Mouse (Mus musculus) embryonic stem cell, embryonic (primary cell): ENCODE results near the gene Ksr2.

Experiments
- CTCF ChIA-PET, 4 experiments: fragments of 300-600 bp in 2 of 4; fragments of 350-600 bp in 2 of 4; sonication (Branson Sonifier 250); formaldehyde crosslinking; loops; one replicate each; lab custom pipeline; 2022; ENCODE audit warnings: inconsistent platforms in 2 of 4; lab: Charles Lee
- POLR2A ChIA-PET, 4 experiments: fragments of 300-600 bp in 2 of 4; fragments of 350-600 bp in 2 of 4; sonication (Branson Sonifier 250); formaldehyde crosslinking; loops; one replicate each; lab custom pipeline; 2022; ENCODE audit warnings: antibody characterized with exemption in 4 of 4, inconsistent platforms in 1 of 4; lab: Charles Lee

The Ksr2 gene

DNA sequence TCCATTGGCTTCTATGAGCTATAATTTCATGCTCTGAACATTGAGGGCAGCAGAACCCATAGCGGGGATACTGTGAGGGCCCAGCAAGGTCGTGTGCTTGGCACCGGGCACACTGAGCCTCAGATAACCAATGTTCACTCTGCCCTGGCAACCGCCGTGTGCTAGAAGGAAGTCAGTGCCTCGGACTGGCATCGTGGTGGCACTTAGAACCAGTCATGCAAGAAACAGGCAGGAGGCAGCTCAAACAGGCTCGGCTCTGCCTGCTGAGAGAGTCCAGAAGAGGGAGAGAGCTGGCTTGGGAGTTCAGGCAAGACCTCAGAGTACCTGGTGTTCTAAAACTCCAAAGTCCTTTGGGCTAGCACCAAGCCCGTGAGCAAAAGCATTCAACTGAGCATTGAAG is 350.7 kb downstream of the Ksr2 start:
- POLR2A ChIA-PET = no interaction called here
- CTCF ChIA-PET = interaction anchor here in 1 of 4 experiments (0.6 kb wide), 1 partner anchor 22 kb away, joined by 3 read pairs; no protein-coding TSS in a partner anchor

DNA sequence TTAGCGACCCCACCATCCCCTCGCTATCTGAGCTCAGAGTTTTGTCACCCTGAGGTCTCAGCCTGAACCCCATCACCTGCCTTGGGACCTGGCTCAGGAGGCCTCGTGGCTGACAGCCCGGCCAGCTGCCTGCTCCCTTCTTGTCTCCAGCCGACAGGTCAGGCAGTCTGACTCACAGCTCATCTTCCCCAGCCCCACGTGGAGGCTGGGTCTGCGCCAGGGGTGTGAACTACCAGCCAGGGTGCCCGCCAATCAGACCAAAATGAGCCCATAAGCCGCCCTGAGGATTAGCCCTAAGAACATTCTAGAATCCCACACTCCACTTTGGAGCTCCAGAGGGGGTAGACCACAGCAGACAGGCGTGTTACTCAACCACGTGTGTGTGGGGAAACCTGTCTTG is 365.4 kb downstream of the Ksr2 start:
- POLR2A ChIA-PET = interaction anchor here in 1 of 4 experiments (0.5 kb wide), 1 partner anchor 1294 kb away, joined by 3 read pairs; no protein-coding TSS in a partner anchor

GRCm38 (mm10) chr5:117780681-117781080 is 366.9 kb downstream of the Ksr2 start, which contains the start of gene Nos1:
Gene Nos1 (plus strand): TSS chr5:117781032.
- POLR2A ChIA-PET = interaction anchor here in 1 of 4 experiments (0.9 to 1.0 kb wide), 2 partner anchors 14 to 193 kb away, joined by 3 read pairs; no protein-coding TSS in a partner anchor
- CTCF ChIA-PET = interaction anchor here in 1 of 4 experiments (0.8 kb wide), 1 partner anchor 19 kb away, joined by 3 read pairs; no protein-coding TSS in a partner anchor

More for the DNA sequence above, 365.4 kb downstream of the Ksr2 start:
- CTCF ChIA-PET = interaction anchor here in 1 of 4 experiments (0.6 to 0.9 kb wide), 2 partner anchors 18 to 1958 kb away, joined by 3 to 4 read pairs; no protein-coding TSS in a partner anchor

- POLR2A ChIA-PET = interaction anchor here in 1 of 4 experiments (1.0 kb wide), 1 partner anchor 14 kb away, joined by 3 read pairs; no protein-coding TSS in a partner anchor
- CTCF ChIA-PET = interaction anchor here in 1 of 4 experiments (0.5 to 0.8 kb wide), 2 partner anchors 20 to 175 kb away, joined by 3 read pairs; no protein-coding TSS in a partner anchor
Measured at GRCm38 (mm10) chr5:117781178-117781577, 367.4 kb downstream of the Ksr2 start.

DNA sequence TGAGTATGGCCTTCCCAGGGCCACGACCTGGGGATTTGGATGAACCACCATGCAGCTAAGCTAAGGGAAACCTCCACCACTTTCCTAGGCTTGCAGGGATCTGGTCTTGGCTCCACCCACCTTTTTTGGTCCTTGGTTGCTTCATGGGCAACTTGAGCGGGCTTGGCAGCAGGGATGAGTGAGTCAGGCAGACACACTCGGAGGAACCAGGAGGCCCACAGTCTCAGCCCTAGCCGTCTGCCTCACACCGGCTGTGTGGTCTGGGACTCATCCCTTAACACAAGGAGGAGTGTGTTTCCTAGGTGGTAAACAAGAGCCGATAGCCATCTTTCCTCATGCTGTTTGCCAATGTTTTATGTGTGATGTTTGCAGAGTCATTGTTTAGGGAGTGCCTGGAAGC is 376.3 kb downstream of the Ksr2 start:
- ChIA-PET CTCF (no interaction called here), POLR2A (interaction anchor here in 1 of 4 experiments (1.2 kb wide), 1 partner anchor 34 kb away, joined by 5 read pairs; no protein-coding TSS in a partner anchor)

DNA sequence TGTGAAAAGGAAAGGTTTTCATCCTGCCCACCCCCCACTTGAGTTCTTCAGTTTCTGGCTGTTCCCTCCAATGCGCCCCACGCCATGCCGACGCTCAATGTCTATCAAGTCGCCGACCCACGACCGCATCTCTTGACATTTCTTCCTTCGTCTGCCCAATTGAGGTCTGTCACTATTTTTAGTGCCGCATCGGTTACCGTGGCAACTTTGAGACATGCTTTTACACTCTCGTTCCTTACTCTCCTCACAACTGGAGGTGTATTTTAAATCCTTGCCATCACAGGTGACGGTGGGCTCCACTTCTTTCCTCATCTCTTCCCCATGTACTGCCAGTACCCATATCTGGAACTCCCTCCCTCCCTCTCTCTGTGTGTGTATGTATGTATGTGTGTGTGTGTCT is 378.1 kb downstream of the Ksr2 start:
- POLR2A ChIA-PET = no interaction called here
- CTCF ChIA-PET = no interaction called here

DNA sequence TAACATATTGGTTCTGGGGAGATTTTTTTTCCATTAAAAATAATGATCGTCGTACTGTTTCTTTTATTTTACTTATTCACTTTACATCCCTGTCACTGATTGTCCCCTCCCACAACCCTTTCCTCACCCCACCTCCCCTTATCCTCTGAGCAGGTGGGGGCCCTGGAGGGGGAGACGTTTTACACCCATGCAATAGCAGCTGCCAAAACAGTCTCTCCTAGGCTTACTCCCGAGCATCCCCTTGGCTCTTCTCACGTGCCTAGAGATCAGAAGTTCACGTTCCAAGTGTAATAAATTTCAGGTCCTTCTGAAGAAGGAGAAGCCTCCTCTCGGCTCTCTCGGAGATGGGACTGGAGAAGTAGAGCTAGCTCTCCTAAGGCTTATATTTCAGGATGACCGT is 387.0 kb downstream of the Ksr2 start:
- POLR2A ChIA-PET = interaction anchor here in 1 of 4 experiments (0.5 kb wide), 1 partner anchor 681 kb away, joined by 6 read pairs; the partner anchor contains the start of gene Taok3
- CTCF ChIA-PET = interaction anchor here in 2 of 4 experiments (0.7 to 1.0 kb wide), 2 partner anchors 40 to 791 kb away, joined by 3 read pairs; no protein-coding TSS in a partner anchor

- POLR2A ChIA-PET = no interaction called here
- CTCF ChIA-PET = interaction anchor here in 1 of 4 experiments (1.0 to 1.4 kb wide), 2 partner anchors 41 to 286 kb away, joined by 3 to 4 read pairs; no protein-coding TSS in a partner anchor
Measured at GRCm38 (mm10) chr5:117802071-117802521, 388.3 kb downstream of the Ksr2 start.

GRCm38 (mm10) chr5:117803551-117803950 is 389.8 kb downstream of the Ksr2 start:
- POLR2A ChIA-PET = interaction anchor here in 1 of 4 experiments (0.6 kb wide), 1 partner anchor 155 kb away, joined by 3 read pairs; no protein-coding TSS in a partner anchor
- CTCF ChIA-PET = interaction anchor here in 3 of 4 experiments (0.6 kb wide), 3 partner anchors 42 to 1706 kb away, joined by 3 to 4 read pairs (median 3); no protein-coding TSS in a partner anchor

DNA sequence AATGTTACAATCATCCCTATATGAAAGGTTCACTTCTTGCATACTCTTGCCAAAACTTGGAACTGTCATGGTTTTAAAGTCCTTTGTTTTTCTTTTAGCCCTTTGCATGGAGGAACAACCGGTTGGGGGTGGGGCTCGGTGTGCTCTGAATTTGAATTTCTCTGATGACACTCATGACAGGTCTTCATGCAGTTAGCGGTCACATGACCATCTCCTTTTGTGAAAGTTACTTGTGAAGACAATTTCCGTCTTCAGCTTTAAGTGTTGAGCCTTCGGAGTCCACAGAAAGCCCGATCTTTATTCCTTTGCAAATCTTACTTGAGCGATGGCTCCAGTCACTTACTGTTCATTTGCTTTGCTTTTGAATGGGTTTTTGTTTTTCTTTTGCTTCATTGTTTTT is 397.1 kb downstream of the Ksr2 start:
- POLR2A ChIA-PET = interaction anchor here in 1 of 4 experiments (0.8 kb wide), 1 partner anchor 12 kb away, joined by 4 read pairs; no protein-coding TSS in a partner anchor
- CTCF ChIA-PET = no interaction called here

DNA sequence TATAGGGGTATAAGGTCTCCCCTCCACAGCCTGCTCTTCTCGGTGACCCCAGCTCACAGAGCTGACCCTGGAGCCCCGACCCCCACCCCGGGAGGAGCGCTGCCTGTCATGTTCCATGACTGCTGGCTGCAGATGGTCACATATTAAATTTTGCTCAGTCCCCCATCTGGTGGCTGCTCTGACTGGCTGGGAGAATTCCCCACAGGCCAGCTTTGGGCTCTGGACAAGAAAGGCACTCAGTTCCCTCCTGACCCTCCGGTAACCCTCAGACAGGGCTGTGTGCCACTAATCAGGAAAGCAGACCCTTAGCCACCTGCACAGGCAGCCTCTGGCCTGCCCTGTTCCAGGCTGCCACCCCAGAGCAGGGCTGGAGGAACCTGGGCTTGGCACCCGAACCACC is 405.0 kb downstream of the Ksr2 start:
- ChIA-PET POLR2A (no interaction called here), CTCF (interaction anchor here in 1 of 4 experiments (0.6 kb wide), 1 partner anchor 18 kb away, joined by 3 read pairs; no protein-coding TSS in a partner anchor)

GRCm38 (mm10) chr5:117820445-117820844 is 406.6 kb downstream of the Ksr2 start:
- ChIA-PET CTCF (interaction anchor here in 1 of 4 experiments (1.1 kb wide), 1 partner anchor 59 kb away, joined by 3 read pairs; no protein-coding TSS in a partner anchor), POLR2A (no interaction called here)

- CTCF ChIA-PET = interaction anchor here (0.5 to 3.7 kb wide), 83 partner anchors 9 to 1193 kb away, joined by 3 to 34 read pairs (median 4); no protein-coding TSS in a partner anchor
- POLR2A ChIA-PET = interaction anchor here (0.7 to 1.4 kb wide), 12 partner anchors 13 to 393 kb away, joined by 3 to 6 read pairs (median 4); partner anchors contain the start of gene Fbxo21 (in 1 of the 4)
Measured at GRCm38 (mm10) chr5:117823811-117824210, 410.0 kb downstream of the Ksr2 start.

- ChIA-PET CTCF (interaction anchor here (0.6 to 3.7 kb wide), 84 partner anchors 10 to 730 kb away, joined by 3 to 34 read pairs (median 4); no protein-coding TSS in a partner anchor), POLR2A (interaction anchor here (0.6 to 1.4 kb wide), 14 partner anchors 12 to 394 kb away, joined by 3 to 6 read pairs (median 4); partner anchors contain the start of gene Fbxo21 (in 1 of the 4))
Measured at GRCm38 (mm10) chr5:117824486-117824885, 410.7 kb downstream of the Ksr2 start.
